Mouse (Mus musculus) activated CD4-positive, CD25-positive, alpha-beta regulatory T cell, adult 4 months (primary cell): ENCODE data around the gene Eya2. TPM values are rescaled to one million over a fixed set of nuclear protein-coding genes. Genes with fewer than 3 reads are reported as not detected.
"Not testable (repeated sequence)": the region's sequence is repeated elsewhere in the genome, so short reads cannot be mapped to it uniquely, and the experiment has no call there.

ENCODE experiments used
- ATAC-seq: one replicate; pipeline ENCODE4 v1.8.0; 2017
- polyA plus RNA-seq, 2 experiments: library from polyadenylated mRNA; unstranded; fragments of 100-300 nt; shearing (Covaris generic); gene quantifications; one replicate each; pipeline ENCODE4 v1.2.1; 2017

Gene Eya2
- polyA plus RNA-seq: 1 to 10 TPM; 4.7 to 8.1 TPM

DNA sequence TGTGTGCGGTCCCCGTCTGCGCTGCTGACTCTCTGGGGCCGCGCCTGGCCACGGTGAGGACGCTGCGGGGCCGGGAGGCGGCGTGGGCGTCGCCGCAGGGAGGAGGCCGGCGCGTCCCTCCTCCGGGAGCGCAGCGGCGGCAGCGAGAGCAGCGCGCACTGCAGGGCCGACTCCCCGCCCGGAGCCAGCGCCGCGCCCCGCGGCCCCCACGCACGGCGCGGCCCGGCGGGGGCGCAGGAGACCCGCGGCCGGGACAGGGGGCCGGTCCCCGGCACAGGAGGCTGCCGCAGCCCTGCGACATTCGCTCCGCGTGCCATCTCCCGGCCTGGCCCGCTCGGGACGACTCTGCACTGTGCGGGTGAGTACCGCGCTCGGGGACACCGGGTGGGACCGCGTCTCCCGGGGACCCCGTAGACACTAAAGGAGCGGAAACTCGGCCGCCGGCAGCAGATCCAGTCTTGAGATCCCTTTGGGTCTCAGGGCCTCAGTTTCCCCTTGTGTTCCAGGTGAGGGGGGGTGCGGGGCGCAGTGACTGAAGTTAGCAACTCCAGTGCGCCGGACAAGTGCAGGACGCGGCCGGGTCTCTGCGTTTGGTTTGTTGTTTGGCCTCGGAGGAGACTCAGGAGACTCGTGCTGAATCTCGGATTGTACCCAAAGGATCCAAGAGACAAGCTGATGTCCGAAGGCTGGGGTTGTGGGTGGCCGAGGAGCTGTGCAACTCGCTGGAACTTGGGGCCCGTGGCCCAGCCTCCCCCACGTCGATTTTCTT is at the start of gene Eya2:
Gene Eya2, plus strand, starts transcription at position 126 of the 769 bp plus-strand sequence.
- no peak for ATAC-seq

DNA sequence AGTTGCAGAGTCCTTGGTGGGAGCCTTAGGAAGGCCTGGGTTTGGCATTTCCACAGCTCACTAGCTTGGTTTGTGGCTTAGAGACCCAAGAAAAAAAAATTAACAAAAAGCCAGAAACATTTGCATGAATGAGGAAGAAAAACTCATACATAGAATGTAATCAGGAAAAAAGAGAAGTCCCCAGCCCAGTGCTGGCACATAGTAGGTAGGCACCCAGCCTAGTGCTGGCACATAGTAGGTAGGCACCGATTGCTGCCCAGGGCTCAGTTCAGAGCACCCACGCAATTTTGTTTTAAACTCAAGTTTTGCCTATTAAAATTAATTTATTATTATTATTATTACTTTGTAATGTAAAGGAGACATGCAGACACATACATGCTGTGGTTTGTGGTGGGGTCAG is 49.1 kb upstream of the Eya2 start:
- no peak for ATAC-seq

DNA sequence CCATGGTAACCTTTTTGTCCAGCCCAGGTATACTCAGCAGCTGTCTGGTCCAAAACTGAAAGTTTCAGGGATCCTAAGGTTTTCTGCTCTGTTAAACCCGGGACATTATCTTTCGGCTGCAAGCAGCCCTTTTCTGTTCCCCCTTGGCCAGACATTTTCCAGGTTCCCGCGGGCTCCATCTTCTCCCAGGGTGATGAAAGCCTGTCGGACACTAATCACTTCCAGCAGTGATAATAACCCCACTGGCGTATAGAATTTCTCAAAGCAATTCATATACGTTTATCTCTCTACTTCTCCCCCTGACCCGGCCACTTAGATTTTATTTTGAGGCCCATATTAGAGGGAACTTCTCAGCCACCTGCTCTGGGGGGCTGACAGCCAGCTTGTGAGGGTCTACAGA is 48.5 kb upstream of the Eya2 start:
- no peak for ATAC-seq

DNA sequence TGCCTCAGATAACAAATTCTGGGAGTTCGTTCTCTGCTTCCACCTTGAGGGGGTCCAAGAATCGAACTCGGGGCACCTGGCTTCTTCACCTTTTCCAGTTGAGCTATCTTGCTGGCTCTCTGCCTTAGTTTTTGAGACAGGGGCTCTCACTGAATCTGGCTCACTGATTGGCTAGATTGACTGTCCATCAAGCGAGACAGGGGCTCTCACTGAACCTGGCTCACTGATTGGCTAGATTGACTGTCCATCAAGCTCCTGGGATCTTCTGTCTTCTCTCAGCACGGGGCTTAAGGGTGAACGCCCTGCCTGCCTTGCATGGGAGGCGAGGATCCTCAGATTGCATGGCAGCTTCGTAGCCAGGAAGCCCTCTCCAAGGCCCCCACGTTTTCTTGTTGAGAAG is 47.4 kb upstream of the Eya2 start:
- ATAC-seq: no peak

DNA sequence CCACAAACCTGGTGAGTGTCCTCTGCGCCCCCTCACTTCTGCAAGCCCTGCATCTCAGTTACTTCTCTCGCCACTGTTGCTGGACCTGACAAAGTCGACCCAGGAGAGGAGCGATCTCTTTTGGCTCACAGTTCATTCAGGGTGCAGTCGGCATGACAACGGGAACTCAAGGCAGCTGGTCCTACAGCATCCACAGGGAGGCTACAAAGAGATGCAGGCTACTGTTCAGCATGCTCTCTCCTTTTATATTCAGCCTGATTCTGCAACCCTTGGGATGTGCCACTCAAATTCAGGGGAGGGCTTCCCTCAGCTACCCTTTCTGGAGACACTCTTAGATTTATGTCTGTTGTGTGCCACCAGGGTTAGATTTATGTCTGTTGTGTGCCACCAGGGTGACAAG is 46.2 kb upstream of the Eya2 start:
- ATAC-seq: no peak

DNA sequence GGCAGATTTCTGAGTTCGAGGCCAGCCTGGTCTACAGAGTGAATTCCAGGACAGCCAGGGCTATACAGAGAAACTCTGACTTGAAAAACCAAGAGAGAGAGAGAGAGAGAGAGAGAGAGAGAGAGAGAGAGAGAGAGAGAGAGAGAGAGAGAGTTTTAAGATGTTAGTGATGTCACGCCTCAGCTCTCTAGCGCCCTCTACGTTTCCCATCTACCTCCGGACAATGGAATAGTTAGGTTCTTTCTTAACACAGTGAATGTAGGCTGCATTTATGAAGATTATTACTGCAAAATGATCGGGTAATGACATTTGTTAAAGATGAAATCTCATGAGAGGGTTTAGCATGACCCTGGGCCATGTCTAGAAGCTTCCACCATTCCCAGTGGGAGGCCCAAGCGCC is 44.4 kb upstream of the Eya2 start:
- not testable (repeated sequence) for ATAC-seq

DNA sequence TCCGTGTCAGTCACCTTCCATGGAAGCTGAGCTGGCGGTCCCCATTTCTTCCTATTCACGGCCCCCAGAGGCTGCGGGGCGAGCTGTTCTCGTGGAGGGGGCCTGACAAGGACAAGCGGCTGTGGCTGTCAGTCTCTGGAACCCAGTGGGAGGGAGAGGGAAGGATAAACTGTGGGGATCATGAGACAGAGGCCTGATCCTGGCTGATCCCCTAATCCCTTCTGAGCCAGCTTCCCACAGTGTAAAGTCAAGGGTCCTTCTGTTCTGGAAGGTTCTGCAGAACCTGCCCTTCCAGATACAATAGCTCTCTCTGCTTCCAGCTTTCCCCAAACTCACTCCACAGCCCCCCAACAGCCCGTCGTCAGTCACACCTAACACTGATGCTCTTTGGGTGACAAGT is 40.8 kb upstream of the Eya2 start:
- no peak for ATAC-seq

DNA sequence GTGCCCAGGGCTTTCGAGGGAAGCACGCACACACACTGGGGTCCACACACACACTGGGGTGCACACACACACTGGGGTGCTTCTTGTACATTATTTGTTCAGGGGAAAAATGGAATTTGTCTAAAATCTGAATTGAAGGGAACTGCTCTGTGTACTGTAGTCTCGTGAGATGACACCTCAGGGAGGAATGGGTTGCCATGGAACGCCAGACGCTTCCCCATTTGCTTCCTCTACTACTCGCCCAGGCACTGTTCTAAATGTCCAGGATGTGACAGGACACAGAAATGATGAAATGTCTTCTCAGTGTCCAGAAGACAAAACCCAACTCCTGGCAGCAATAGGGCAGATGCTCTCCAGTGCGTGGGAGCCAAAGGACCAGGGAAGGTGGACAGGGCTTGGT is 37.6 kb upstream of the Eya2 start:
- ATAC-seq: no peak

DNA sequence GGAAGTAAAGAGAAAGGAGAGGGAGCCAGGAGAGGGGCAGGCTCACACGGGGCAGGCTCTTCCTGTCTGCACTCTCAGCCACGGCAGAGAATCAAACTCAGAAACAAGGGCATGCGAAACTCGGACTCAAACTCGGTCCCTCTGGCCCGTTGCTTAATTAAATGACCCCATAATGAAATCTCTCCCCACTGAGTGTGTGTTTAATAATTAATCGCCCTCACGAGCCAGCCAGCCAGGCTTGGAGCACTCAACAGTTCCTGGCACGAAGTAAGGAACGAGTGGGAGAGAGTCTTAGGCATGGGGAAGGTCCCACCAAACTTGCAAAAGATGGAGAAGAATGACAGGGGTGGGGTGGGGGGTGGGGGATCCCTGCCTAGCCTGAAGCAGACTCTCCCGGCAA is 35.9 kb upstream of the Eya2 start:
- ATAC-seq: no peak

DNA sequence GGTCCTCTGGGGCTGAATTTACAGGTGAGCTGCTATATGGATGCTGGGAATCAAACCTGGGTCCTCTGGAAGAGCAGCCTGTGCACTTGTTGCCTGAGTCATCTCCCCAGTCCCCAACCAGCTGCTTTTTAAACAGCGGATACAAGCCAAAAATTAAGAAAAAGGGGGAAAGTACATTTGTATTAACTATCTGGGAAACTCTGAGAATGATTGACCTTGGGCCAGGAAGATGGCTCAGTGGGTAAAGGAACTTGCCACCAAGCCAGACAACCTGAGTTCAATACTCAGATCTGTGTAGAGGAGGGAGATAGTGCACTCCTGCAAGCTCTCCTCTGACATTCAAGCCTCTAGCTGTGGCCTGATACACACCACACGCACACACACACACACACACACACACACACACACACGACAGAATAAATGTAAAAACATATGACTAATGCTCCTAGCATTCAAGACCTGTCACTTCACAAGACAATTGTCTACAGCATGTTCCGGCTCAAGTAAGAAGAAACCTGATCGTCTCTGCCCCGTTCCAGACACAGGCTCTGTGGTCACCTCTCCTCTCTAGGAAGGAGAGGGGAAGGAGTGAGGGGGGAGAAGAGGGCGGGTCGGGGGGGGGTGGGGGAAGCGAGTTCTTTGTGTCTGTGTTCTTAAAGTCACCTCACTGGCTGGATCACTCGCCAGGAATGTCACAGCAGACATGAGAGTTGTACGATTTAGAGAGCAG is 35.2 kb upstream of the Eya2 start:
- no peak for ATAC-seq

DNA sequence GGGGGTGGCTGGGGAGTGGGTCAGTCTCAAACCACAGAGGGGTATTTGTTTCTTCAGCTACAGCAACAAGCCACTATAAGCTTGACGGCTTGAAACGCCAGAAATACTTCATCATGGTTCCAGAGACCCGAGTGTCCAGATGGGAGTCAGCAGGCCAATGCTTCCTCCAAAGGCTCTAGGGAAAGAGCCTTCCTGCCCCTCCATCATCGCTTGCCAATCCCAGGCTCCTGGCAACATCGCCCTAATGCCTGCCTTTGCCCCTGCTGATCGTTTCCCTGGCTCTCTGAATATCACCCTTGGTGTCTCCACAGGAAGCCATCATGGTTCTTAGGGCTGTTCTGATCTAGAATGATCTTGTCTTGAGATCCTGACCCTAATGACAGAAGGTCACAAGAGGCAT is 33.0 kb upstream of the Eya2 start:
- ATAC-seq: no peak

DNA sequence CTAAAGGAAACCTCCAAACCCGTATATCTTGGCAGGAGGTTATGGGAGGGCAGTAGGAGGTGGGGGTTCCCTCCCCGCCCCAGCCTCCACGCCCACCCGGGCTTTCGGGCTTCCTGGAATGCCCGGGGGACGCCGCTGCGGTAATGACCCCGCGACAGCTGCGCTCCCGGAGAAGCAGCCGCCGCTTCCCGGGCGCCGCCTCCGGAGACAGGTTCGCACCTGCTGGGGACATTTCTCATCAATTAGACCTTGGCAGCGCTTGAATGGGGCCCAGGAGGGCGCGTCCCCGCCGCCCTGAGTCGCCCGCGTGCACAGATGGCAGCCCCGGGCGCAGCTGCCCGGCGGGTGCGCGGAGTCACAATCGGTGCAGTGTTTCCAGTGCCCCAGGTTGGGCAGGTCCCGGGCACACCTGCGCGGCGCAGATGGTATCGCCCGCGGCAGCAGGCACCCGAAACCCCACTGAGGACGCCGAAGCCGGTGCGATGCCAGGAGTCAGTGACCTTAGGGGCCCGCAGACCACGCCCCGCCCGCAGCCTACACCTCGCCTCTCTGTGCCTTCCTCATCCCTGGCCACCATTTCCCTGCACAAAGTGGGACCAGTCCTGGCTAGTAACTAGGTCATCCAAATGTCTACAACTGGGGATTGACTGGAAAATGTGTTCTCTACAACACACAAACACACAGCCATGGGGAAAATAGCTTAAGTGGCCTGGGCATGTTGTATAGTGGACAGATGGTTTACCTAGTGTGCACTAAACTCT is 31.4 kb upstream of the Eya2 start:
- no peak for ATAC-seq

DNA sequence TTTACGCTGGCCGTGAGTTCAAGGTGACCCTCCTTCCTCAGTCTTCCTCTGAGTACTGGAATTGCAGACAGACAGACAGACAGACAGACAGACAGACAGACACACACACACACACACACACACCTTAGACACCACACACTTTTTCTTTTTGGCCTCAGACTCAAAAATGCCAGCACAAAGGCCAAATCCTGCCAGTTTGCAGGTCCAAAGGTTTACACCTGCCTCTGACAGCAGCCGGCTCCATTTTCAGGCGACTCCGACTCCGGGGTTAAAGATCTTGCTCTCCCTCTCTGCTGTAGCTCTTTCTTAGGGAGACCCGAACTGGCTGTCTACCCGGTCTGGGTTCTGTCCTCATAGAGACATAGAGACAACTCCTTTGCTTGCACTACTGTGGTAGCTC is 30.7 kb upstream of the Eya2 start:
- no peak for ATAC-seq

DNA sequence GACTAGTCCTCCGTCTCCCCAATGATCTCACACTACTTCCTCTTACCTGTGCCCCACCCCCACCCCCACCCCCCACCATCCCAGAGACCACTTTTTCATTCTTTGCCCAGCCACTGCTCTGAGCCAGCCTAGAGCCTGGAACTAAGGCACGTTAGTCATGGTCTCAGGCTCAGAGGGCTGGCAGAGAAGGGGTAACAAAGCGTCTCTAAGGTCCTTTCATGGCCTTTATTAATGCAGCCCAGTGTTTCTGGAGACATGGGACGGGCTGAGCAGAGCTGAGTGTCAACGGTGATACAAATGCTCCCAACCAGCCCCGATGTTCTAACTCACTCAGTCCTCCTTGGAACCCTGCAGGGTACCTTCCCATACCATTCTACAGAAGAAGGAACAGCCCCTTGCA is 30.2 kb upstream of the Eya2 start:
- no peak for ATAC-seq

DNA sequence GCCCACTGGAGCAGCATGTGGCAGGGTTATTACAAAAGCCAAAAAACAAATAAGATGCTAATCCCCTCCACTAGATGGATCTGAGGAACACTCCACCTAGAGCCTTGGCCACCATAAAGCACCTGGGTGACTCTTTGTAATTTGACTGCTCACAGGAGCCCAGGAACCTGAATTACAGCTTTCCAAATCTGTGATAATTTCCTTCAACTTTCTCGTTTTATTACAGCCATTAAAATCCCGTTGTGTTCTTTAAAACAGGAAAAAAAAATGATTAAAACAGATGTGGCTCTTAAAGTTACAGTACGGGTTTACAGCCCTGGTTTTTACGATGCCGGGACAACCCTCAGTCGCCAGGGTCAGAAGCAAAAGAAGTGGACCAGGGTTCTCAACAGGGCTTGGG is 27.9 kb upstream of the Eya2 start:
- ATAC-seq: no peak

DNA sequence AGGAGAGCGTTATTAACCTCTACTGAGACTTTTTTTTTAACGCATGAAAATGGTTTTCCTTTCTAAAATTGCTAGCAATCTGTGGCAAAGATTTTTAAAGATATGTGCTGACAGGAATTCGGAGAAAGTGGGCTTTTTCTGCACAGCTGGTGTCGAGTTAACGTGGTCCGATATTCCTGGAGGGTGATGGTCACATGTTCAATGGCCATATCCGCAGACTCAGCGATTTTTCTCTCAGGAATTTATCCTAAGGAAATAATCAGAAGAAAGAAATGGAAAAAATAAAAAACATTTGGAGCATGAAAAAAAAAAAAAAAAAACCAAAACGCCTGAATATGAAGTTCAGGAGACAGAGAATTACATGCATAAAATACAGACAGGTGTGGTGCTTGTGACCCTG is 27.0 kb upstream of the Eya2 start:
- ATAC-seq: no peak

DNA sequence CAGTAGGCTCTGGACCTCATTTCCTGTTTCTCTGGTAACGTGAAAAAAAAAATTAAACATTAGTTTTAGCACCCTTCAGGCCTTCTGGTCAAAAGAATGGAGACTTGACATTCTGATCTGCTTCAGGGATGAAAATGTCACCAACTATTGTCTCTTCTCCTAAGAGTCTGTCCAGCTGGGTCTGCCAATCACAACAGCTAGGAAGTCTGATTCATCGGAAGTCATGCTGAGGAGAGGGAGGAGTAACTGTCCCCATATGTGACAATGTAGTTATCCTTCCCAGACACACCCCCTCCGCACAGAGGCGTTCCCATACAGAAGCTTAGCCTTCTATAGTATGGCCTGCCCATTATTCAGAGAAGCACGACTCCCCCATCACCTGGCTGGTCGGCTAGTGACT is 25.9 kb upstream of the Eya2 start:
- no peak for ATAC-seq

DNA sequence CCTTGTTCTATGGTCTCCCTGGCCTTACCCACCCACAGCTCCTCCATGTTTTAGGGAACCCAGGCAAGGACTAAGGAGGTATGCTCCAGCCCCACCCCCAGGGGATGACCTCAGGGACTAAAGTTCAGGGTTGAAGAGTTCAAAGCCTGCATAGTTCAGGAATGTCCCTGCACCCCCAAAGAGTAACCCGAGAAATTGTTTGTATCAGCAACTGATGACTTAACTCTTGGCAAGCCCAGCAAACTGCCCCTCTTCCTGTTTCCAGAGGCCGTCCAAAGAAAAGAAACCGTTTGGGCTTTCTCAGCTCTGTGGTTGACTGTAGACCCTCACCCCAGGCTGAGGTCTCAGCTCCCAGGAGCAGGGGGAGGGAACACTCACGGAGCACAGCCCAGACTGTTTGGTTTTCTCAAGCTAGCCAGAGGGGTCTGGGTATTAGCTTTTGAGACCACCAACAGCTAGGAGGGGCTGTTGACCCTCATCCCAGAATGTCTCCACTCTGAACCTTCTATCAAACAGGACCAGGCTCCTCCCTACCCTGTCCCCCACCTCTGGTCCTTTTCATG is 23.5 kb upstream of the Eya2 start:
- ATAC-seq: no peak

DNA sequence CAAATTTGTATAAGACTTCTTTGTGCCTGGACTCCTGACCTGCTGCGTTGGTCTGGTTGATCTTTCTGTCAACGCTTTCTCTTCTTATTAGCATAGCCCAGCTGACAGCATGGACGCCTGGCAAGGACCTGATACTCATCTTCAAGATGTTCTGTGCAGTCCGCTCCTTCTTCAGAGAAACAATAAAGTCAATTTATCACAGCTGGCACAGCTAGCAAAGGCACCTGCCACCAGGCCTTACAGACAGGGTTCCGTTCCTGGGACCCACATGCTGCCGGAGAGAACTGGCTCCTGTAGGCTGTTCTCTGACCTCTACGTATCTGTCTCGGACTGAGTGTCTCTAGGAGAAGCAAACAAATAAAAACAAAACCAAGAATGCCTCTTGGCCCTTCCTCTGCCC is 11.8 kb upstream of the Eya2 start:
- ATAC-seq: no peak

DNA sequence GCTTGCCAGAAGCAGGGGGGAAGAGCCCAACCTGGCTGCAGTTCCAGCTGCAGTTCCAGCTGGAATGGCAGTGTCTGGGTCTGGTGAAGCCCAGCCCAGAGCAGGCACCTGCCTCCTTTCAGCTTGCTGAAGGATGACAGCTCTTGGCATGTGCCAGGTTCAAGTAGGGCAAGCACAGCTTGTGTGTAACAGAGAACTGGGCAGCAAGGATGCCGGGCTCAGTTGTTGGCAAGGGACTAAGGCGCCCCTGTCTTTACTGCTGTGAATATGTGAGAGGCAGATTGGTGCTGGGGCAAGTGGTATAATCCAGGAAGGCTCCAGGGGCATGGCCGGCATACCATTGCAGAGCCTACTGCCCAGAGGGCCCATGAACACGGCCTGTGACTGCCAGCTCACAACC is 11.3 kb upstream of the Eya2 start:
- ATAC-seq: no peak

DNA sequence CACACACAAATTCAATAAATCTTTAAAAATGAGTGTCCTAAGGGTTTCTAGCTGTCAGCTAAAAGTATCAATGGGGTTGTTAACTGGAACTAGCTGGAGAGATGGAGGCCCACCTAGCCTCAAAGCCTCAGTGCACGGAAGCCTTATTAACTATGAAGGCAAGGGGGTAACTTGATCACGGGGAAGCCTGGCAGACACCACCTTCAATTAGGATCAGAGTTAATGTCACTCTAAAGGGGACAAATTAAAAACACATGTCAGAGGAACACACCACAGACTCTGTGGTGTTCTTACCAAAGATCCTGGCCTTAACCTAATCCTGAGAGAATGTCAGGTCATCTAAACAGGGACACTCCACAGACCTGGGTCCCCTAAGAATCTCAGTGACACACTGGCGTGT is 10.3 kb upstream of the Eya2 start:
- ATAC-seq: no peak

DNA sequence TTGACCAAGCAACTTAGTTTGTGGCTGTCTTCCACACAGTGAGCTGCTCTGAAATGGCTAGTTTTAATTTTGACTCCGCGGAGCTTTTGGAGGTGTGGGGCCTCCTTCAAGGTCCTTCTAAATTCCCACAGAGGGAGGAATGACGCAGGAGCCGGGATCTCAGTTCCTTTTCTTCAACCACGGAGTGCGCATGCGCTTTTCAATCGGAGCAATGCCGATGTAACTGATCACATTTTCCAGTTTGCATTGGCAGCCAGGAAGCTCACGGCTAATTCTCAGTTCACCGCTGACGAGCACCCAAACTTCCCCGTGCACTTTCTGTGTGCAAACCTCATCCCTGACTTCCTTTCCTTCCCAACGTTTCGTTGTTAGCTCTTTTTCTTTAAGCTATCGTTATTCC is 4.1 kb upstream of the Eya2 start:
- ATAC-seq: no peak

DNA sequence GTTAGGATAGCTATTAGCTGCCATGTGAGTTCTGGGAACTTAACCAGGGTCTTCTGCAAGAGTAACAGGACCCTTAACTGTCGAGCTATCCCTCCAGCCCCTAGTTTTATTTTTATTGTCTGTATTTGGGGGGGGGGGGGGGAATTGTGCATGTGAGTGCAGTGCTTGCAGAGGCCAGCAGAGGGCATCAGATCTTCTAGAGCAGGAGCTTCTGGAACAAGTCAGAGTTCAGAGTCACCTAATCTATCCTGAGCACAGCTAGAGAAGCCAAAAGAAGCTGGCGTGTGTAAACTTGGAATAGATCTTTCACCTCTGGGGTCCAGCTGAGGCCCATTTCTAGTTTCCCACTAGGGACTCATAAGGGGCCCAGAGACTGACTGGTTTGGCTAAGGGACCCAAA is 1.1 kb upstream of the Eya2 start:
- no peak for ATAC-seq

DNA sequence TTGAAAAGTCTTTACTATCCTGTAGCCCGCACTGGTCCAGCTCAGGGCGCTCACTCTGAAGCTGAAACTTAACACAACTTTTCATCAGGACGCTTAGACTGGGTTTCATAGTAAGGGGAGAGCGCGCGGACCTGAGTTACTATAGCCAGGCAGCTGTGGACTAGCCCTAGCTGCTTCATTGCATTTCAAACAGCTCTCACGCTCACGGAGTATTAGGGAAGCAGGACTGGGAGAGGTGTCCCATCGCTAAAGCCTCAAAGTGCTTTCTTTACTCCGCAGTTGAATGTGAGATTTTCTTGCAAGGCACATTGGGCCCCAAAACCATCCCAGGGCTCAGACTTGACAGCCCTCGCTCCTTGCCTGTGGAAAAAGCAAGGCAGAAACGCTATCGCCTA is 841 bp downstream of the Eya2 start:
- ATAC-seq: no peak
